ENCODE assay signal across 10 mouse cellular contexts in genomic region chr15:46251296-46251695, GRCm38 (mm10).
"Had no signal": no experiment of that assay in that cellular context is flagged by ENCODE, and none has a peak within 500 bp of the region (broad histone marks: within the 10 kb centered on the region; RNA-seq: fewer than 3 reads in every experiment).

No protein-coding gene starts in this region.

- H3K9ac ChIP-seq: hindbrain, embryonic 15.5 days; kidney, embryonic 15.5 days; limb, embryonic 15.5 days; liver, embryonic 12.5 days; midbrain, embryonic 12.5 days had no signal

- H3K9me3 ChIP-seq: hindbrain, embryonic 15.5 days; kidney, embryonic 15.5 days; limb, embryonic 15.5 days; liver, embryonic 12.5 days; midbrain, embryonic 12.5 days had no signal

- DNase-seq: kidney, adult 2 months; kidney, postnatal 36 days; right cerebral cortex, postnatal 25 days; thymus, postnatal 4 days had no signal

- H3K4me2 ChIP-seq: hindbrain, embryonic 15.5 days; kidney, embryonic 15.5 days; limb, embryonic 15.5 days; liver, embryonic 12.5 days; midbrain, embryonic 12.5 days had no signal

- ATAC-seq: intestine, embryonic 16.5 days; liver, embryonic 12.5 days had no signal

- H3K27ac ChIP-seq: hindbrain, embryonic 15.5 days; kidney, embryonic 15.5 days; limb, embryonic 15.5 days; liver, embryonic 12.5 days; midbrain, embryonic 12.5 days had no signal

- H3K36me3 ChIP-seq: hindbrain, embryonic 15.5 days; kidney, embryonic 15.5 days; limb, embryonic 15.5 days; liver, embryonic 12.5 days; midbrain, embryonic 12.5 days had no signal

- H3K4me3 ChIP-seq: hindbrain, embryonic 15.5 days; kidney, embryonic 15.5 days; limb, embryonic 15.5 days; liver, embryonic 12.5 days; midbrain, embryonic 12.5 days had no signal

- H3K4me1 ChIP-seq: hindbrain, embryonic 15.5 days; kidney, embryonic 15.5 days; limb, embryonic 15.5 days; liver, embryonic 12.5 days; midbrain, embryonic 12.5 days had no signal

- H3K27me3 ChIP-seq: hindbrain, embryonic 15.5 days; kidney, embryonic 15.5 days; limb, embryonic 15.5 days; liver, embryonic 12.5 days; midbrain, embryonic 12.5 days had no signal
